18 mouse cellular contexts compared by ENCODE assay signal in the genomic region with DNA sequence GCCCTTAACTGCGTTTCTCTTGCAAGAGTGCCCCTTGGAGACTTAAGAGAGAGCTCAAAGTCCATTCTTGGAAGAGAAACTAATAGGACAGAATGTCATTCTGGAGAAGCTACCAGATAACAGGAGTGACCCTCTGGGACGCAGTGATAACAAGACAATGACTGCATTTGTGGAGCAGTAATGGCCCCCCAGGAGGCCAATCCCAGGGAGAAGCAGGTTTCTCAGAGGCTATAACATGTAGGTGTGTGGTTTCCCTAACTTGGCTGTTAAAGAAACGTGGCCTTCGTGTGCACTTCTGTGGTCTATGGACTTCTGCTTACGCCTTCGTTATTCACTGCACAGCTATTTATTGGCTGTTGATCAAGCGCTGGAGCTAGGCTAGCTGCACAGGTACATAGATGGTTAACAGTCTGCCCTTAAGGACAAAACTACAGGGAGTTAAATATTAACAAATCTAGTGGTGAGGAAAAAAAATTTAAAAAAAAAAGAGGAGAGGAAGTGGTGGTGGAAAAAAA. TPM values are rescaled to one million over a fixed set of nuclear protein-coding genes. Genes with fewer than 3 reads are reported as not detected.
A peak's percentile ranks its signal among the peaks of the same experiment; 100 is the strongest.
DNase-seq lines count a peak whose midpoint lies in the region; ATAC-seq and TF ChIP-seq lines count a peak whose summit lies in the region.
"Had no signal": no experiment of that assay in that cellular context is flagged by ENCODE, and none has a peak within 500 bp of the region (broad histone marks: within the 10 kb centered on the region; RNA-seq: fewer than 3 reads in every experiment).

No protein-coding gene starts in this region.

- 0 out of 2 replicates have a peak, but pooled peaks cover 6% of the 10 kb centered on the region for H3K4me1 ChIP-seq in intestine, postnatal 0 days (replicated peaks; ENCODE audit: control insufficient read depth, insufficient read depth, low read length)
- peaks cover 22% of the 10 kb centered on the region for H3K4me1 ChIP-seq in liver, postnatal 0 days (ENCODE audit: insufficient read depth)
- H3K4me1 ChIP-seq: embryonic facial prominence, embryonic 12.5 days had no signal

- no peaks in the 10 kb centered on the region for H3K9me3 ChIP-seq in intestine, postnatal 0 days (ENCODE audit: control insufficient read depth)
- H3K9me3 ChIP-seq in liver, postnatal 0 days (ENCODE audit: low read length) = no peaks in the 10 kb centered on the region
- H3K9me3 ChIP-seq: embryonic facial prominence, embryonic 12.5 days had no signal

- H3K9ac ChIP-seq in intestine, postnatal 0 days (ENCODE audit: low read depth, low read length) = no peak overlapping the region
- H3K9ac ChIP-seq in liver, postnatal 0 days (replicated peaks) = no peak overlapping the region
- H3K9ac ChIP-seq: embryonic facial prominence, embryonic 12.5 days; lung, embryonic 14.5 days had no signal

- WGBS in intestine, postnatal 0 days = 31% methylated on average over 7 of the region's 7 CpGs
- WGBS in liver, postnatal 0 days (ENCODE audit: insufficient replicate concordance) = 41% methylated on average over 7 of the region's 7 CpGs

- H3K27me3 ChIP-seq in intestine, postnatal 0 days (replicated peaks; ENCODE audit: control insufficient read depth, insufficient read depth, low read length) = no peaks in the 10 kb centered on the region
- H3K27me3 ChIP-seq in liver, postnatal 0 days (ENCODE audit: insufficient read depth, low read length) = no peaks in the 10 kb centered on the region
- H3K27me3 ChIP-seq: embryonic facial prominence, embryonic 12.5 days had no signal

- no peak for TF ChIP-seq CTCF in intestine, postnatal 0 days (IDR thresholded peaks at IDR 0.05; ENCODE audit: low read depth)
- no peak for TF ChIP-seq CTCF in liver, postnatal 0 days (IDR thresholded peaks at IDR 0.05; ENCODE audit: low read depth)

- TF ChIP-seq EP300 in liver, postnatal 0 days (IDR thresholded peaks at IDR 0.05; ENCODE audit: low read depth) = no peak

- peak overlapping the region; percentile 43 for H3K4me2 ChIP-seq in intestine, postnatal 0 days (replicated peaks; ENCODE audit: low read depth)
- H3K4me2 ChIP-seq in liver, postnatal 0 days (ENCODE audit: low read depth, low read length) = peak overlapping the region; percentile 48; the same call in 1 of the 2 replicates
- H3K4me2 ChIP-seq: embryonic facial prominence, embryonic 12.5 days; lung, embryonic 14.5 days had no signal

- peak overlapping the region; percentile 75 for H3K27ac ChIP-seq in intestine, postnatal 0 days (ENCODE audit: low read depth, low read length)
- H3K27ac ChIP-seq in liver, postnatal 0 days (ENCODE audit: low read depth) = no peak overlapping the region
- H3K27ac ChIP-seq: embryonic facial prominence, embryonic 12.5 days had no signal

- H3K36me3 ChIP-seq in intestine, postnatal 0 days (ENCODE audit: control insufficient read depth, insufficient read depth) = no peaks in the 10 kb centered on the region
- no peaks in the 10 kb centered on the region for H3K36me3 ChIP-seq in liver, postnatal 0 days (replicated peaks; ENCODE audit: insufficient read depth, low read length)
- H3K36me3 ChIP-seq: embryonic facial prominence, embryonic 12.5 days had no signal

- DNase-seq in c-Kit-positive CD71-positive TER-119-negative erythroid progenitor cells, embryonic 14.5 days (ENCODE audit: low read depth) = peak; percentile 28
- DNase-seq in kidney, postnatal 10 days = peak; percentile 46
- DNase-seq in liver, postnatal 0 days = no peak
- no peak for DNase-seq in heart, adult 8-10 months (ENCODE audit: low spot score)
- no peak for DNase-seq in gastrocnemius, postnatal 25 days
- DNase-seq: adrenal gland, postnatal 25 days; heart, adult 18-20 months; layer of hippocampus, postnatal 36 days; left cerebral cortex, postnatal 4 days; lung, embryonic 14.5 days; thymus, postnatal 4 days had no signal

- H3K4me3 ChIP-seq in intestine, postnatal 0 days (ENCODE audit: low read depth, low read length) = no peak overlapping the region
- H3K4me3 ChIP-seq in liver, postnatal 0 days (ENCODE audit: low read depth, low read length) = no peak overlapping the region
- H3K4me3 ChIP-seq: embryonic facial prominence, embryonic 12.5 days had no signal

- ATAC-seq in intestine, postnatal 0 days = peak; percentile 91
- ATAC-seq in liver, postnatal 0 days = peak; percentile 33; the same call in 1 of the 2 replicates
- ATAC-seq in cerebellum, adult (ENCODE audit: insufficient number of reproducible peaks, low FRiP score, low TSS enrichment) = no peak

RNA-seq across cellular contexts. Expression of a gene that starts 15.7 kb away (rescaled TPM):
- polyA plus RNA-seq in intestine, postnatal 0 days (2015; fragmentation: Nextera tagmentation; extraction: Ambion mirVana) = 24.3 and 24.5 TPM in 2 replicates
- polyA plus RNA-seq in liver, postnatal 0 days (2015; fragmentation: Nextera tagmentation; extraction: Ambion mirVana) = 9.6 and 14.0 TPM in 2 replicates
- 10 to 100 TPM; 60.0 to 73.3 (median 64.3) TPM for total RNA-seq in heart, adult 8-10 months (2022)
- total RNA-seq in gastrocnemius, postnatal 25 days (2021) = 10 to 100 TPM; 33.5 to 33.8 TPM

RNA-seq across cellular contexts. Expression of a gene that starts 42.5 kb away (rescaled TPM):
- not detected in 2 replicates for polyA plus RNA-seq in intestine, postnatal 0 days (2015; fragmentation: Nextera tagmentation; extraction: Ambion mirVana)
- polyA plus RNA-seq in liver, postnatal 0 days (2015; fragmentation: Nextera tagmentation; extraction: Ambion mirVana) = not detected in 2 replicates
- not detected for total RNA-seq in heart, adult 8-10 months (2022)
- not detected for total RNA-seq in gastrocnemius, postnatal 25 days (2021)
- total RNA-seq: adrenal gland, postnatal 25 days; heart, adult 18-20 months; heart, postnatal 25 days; layer of hippocampus, postnatal 36 days; left cerebral cortex, postnatal 4 days; megakaryocyte-erythroid progenitor cell, adult 5-6 weeks; MEL; neutrophil, adult 5-6 weeks had no signal
- polyA plus RNA-seq: embryonic facial prominence, embryonic 12.5 days; lung, embryonic 14.5 days had no signal

Comparison
In these comparisons a context has a peak if more than half of its experiments do, and no peak if none do; other contexts are left out.
1. DNase-seq: peak in c-Kit-positive CD71-positive TER-119-negative erythroid progenitor cells, embryonic 14.5 days (single experiment) and kidney, postnatal 10 days (single experiment); none in liver, postnatal 0 days (single experiment), heart, adult 8-10 months (single experiment) and gastrocnemius, postnatal 25 days (single experiment).